Mouse (Mus musculus): ENCODE data around the gene Gm30191. TPM values are rescaled to one million over a fixed set of nuclear protein-coding genes. Genes with fewer than 3 reads are reported as not detected.

Gene Gm30191
- polyA plus RNA-seq, 1 experiment from 2014 or later = not detected

DNA sequence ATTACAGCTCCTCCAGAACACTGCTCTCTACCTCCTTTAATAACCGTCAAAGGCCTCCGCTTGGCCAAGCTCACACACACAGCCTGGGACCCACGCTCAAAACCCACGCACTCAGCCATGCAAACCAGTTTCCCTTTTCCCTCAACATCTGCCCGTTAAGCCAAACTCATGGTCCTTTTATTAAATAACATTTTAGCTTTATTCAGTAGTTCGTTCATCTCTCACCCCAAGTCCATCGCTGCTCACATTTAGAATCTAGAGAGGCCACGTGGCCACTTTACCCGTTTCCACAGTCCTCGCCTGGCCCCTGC lies 4.2 kb downstream of the Gm30191 start:
- Histone ChIP-seq H3K4me3 (ENCODE audit: low read depth, low read length) (peak overlapping the region; percentile 50), H3K9ac (ENCODE audit: low read depth, low read length) (peak overlapping the region; percentile 22; the same call in 1 of the 2 replicates), H3K36me3 (ENCODE audit: control insufficient read depth, insufficient read depth) (no peaks in the 10 kb centered on the region), H3K4me1 (replicated peaks; ENCODE audit: control insufficient read depth, insufficient read depth, low read length) (no peaks in the 10 kb centered on the region), H3K4me2 (replicated peaks; ENCODE audit: low read depth) (peak overlapping the region; percentile 85), H3K27me3 (replicated peaks; ENCODE audit: control insufficient read depth, insufficient read depth, low read length) (peaks cover 63% of the 10 kb centered on the region), H3K9me3 (ENCODE audit: control insufficient read depth) (no peaks in the 10 kb centered on the region), H3K27ac (ENCODE audit: low read depth, low read length) (no peak overlapping the region)
- no peak for ATAC-seq
- TF ChIP-seq CTCF (IDR thresholded peaks at IDR 0.05; ENCODE audit: low read depth) = no peak
- 25% methylated on average over 10 of the region's 10 CpGs for WGBS

DNA sequence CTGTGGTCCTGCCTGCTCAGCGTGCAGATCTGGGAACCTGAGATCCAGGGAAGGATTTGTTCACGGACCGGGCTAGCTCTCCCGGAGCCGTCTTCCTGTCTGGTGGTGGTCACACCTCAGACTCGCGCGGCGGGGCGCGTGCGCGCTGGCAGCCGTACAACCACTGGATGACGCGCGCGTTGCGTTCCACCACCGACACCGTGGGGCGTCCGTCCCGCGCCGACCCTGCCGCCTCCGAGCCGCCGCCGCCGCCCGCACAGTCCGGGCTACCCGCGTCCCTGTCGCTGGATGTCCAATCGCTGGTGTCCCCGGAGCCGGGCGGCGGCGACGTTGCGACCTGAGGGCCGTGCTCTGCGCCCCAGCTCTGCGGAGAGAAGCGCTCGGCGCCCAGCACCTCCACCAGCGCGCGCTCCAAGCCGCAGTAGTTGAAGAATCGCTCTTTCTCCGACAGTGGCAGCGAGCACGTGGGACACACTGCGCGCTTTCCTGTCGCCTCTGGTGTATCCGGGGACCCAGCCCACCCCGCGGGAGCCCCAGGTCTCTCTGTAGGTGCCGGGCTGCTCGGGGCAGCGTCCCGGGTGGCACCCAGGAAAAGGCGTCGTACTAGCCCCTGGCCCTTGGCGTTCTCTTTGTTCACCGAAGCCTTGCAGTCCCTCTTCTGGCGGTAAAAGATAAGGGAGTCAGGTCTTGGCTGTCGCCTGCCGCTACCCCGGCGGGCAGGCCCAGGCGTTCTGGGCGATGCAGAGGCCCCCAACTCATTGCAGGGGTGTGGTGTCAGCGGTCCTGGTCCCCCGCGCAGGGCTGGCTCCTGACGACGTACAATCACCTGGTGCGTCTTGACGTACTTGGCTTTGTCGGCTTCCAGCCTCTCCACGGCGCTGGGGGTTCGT lies 4.8 kb downstream of the Gm30191 start:
- ATAC-seq = no peak; the same call in 1 of the 2 replicates
- WGBS = under 1% methylated on average over 90 of the region's 91 CpGs
- Histone ChIP-seq H3K9ac (ENCODE audit: low read depth, low read length) (peak overlapping the region; percentile 22; the same call in 1 of the 2 replicates), H3K9me3 (ENCODE audit: control insufficient read depth) (no peaks in the 10 kb centered on the region), H3K27ac (ENCODE audit: low read depth, low read length) (no peak overlapping the region; the same call in 1 of the 2 replicates), H3K4me1 (replicated peaks; ENCODE audit: control insufficient read depth, insufficient read depth, low read length) (no peaks in the 10 kb centered on the region), H3K27me3 (replicated peaks; ENCODE audit: control insufficient read depth, insufficient read depth, low read length) (peaks cover 63% of the 10 kb centered on the region), H3K4me2 (replicated peaks; ENCODE audit: low read depth) (peak overlapping the region; percentile 85), H3K36me3 (ENCODE audit: control insufficient read depth, insufficient read depth) (no peaks in the 10 kb centered on the region), H3K4me3 (ENCODE audit: low read depth, low read length) (peak overlapping the region; percentile 50)
- TF ChIP-seq CTCF (IDR thresholded peaks at IDR 0.05; ENCODE audit: low read depth) = no peak

DNA sequence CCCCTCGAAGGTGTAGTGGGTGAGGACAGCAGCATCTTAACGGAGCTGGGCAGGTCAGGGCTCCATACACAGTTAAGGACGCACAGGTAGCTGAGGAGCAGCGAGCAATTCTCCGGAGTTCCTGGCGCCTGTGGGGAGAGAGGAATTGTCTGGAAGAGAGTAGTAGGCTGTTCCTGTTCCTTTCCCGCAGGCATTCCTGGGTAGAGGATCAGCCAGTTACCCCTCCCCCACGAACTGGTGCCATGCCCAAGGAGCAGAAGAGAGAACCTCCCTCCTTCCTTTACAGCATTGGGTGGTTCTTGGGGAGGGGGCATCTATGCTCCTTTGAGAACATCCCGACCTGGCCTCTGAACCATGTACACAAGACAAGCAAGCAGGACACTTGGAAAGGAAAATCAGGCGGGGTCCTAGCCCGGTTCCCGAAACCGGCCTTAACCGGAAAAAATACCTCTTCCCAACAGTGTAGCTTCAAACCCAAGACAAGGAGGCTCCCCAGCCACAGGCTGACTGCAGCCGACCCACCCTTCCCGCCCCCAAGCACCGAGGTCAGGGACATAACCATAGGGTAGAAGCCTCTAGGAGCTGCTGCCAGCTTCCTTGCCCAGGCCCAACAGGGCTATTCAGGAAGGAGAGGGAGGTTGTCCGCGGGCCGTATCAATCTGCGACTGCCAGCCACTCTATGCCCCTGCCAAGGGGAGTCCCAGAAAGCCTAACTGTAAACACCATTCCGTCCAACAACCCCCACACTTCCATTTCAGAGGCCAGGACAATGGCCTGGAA lies 5.6 kb downstream of the Gm30191 start:
- H3K4me1 ChIP-seq (replicated peaks; ENCODE audit: control insufficient read depth, insufficient read depth, low read length) = no peaks in the 10 kb centered on the region
- no peaks in the 10 kb centered on the region for H3K36me3 ChIP-seq (ENCODE audit: control insufficient read depth, insufficient read depth)
- H3K9ac ChIP-seq (ENCODE audit: low read depth, low read length) = no peak overlapping the region
- no peak for ATAC-seq
- TF ChIP-seq CTCF (IDR thresholded peaks at IDR 0.05; ENCODE audit: low read depth) = no peak
- H3K4me3 ChIP-seq (ENCODE audit: low read depth, low read length) = peak overlapping the region; percentile 50
- no peak overlapping the region for H3K27ac ChIP-seq (ENCODE audit: low read depth, low read length)
- peak overlapping the region; percentile 85 for H3K4me2 ChIP-seq (replicated peaks; ENCODE audit: low read depth)
- H3K27me3 ChIP-seq (replicated peaks; ENCODE audit: control insufficient read depth, insufficient read depth, low read length) = peaks cover 63% of the 10 kb centered on the region
- 18% methylated on average over 22 of the region's 22 CpGs for WGBS
- no peaks in the 10 kb centered on the region for H3K9me3 ChIP-seq (ENCODE audit: control insufficient read depth)

DNA sequence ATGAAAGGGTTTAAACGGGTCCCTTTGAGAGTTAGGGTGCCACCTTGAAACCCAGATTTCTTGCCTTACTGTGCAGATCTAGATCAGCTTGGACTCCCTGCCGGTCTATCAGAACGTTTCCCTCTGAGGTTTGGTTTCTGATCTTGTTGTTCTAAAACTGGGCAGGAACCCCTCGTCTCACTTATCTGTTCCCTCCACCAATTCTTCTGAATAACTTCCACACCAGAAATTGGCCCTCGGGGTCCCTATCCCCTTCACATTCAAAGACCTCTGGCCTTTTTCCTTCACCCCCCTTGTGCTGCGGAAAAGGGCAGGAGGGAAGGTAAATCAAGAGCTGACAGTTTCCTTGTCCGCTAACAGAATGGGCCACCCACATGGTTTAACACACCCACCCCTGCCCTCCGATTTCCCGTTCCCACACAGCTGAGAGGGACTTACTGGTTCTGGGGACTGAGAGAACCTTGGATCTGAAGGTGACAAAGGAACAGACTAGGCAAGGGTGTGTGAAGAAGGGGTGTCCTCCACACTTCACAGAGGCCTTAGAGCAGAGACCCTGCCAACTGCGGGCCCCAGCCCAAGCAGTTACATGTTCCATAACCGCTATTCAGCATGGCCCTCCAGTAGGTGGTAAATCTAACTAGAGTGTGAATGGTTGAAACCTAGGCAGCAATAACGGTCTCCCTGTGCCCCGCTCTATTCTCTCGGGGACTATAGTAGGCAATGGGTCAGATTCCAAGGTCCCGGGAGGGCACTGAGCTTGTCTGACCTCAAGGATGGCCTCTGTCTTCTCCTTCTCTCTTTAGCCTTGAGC lies 6.4 kb downstream of the Gm30191 start:
- 24% methylated on average over 15 of the region's 15 CpGs for WGBS
- no peak for ATAC-seq
- peak overlapping the region; percentile 85 for H3K4me2 ChIP-seq (replicated peaks; ENCODE audit: low read depth)
- H3K4me3 ChIP-seq (ENCODE audit: low read depth, low read length) = peak overlapping the region; percentile 50
- no peak for TF ChIP-seq CTCF (IDR thresholded peaks at IDR 0.05; ENCODE audit: low read depth)
- H3K36me3 ChIP-seq (ENCODE audit: control insufficient read depth, insufficient read depth) = no peaks in the 10 kb centered on the region
- H3K9ac ChIP-seq (ENCODE audit: low read depth, low read length) = no peak overlapping the region
- peaks cover 57% of the 10 kb centered on the region for H3K27me3 ChIP-seq (replicated peaks; ENCODE audit: control insufficient read depth, insufficient read depth, low read length)
- H3K4me1 ChIP-seq (replicated peaks; ENCODE audit: control insufficient read depth, insufficient read depth, low read length) = no peaks in the 10 kb centered on the region
- no peak overlapping the region for H3K27ac ChIP-seq (ENCODE audit: low read depth, low read length)
- no peaks in the 10 kb centered on the region for H3K9me3 ChIP-seq (ENCODE audit: control insufficient read depth)

DNA sequence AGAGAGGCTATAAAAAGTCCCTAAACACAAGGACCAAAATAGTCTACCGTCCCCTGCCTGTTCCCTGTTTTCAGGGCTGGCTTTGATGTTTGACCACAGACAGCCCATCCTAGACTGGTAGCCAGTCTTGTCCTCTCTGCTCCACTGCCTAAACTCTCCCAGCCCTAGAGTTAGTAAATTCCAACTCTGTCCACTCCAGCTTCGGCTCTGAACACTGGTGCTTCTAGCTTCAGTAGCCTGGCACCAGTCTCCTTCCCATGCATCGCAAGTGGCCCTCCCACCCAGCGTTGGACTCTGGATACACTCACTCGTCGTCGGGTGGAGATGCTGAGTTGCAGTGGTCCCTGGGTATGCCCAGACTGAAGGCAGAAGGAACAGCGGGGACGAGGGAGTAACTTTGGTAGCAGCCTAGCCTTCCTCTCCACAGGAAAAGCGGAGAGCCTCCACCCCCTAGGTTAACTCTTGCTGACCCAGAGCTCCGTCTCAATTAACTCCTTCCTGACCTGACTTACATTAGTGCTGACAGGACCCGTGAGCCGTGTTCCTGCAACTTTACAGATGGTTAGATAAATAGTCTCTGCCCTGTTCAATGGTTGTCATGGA lies 7.1 kb downstream of the Gm30191 start, which contains the start of gene Grrp1:
Gene Grrp1, minus strand, starts transcription at position 385 of the 603 bp plus-strand sequence.
- WGBS = 3% methylated on average over 13 of the region's 13 CpGs
- Histone ChIP-seq H3K9ac (ENCODE audit: low read depth, low read length) (no peak within 1 kb of the TSS), H3K9me3 (ENCODE audit: control insufficient read depth) (no peaks in the 10 kb centered on the region), H3K4me3 (ENCODE audit: low read depth, low read length) (peak within 1 kb of the TSS; percentile 50), H3K27ac (ENCODE audit: low read depth, low read length) (no peak within 1 kb of the TSS), H3K4me2 (replicated peaks; ENCODE audit: low read depth) (peak within 1 kb of the TSS; percentile 85), H3K27me3 (replicated peaks; ENCODE audit: control insufficient read depth, insufficient read depth, low read length) (peaks cover 52% of the 10 kb centered on the region), H3K4me1 (replicated peaks; ENCODE audit: control insufficient read depth, insufficient read depth, low read length) (no peaks in the 10 kb centered on the region), H3K36me3 (ENCODE audit: control insufficient read depth, insufficient read depth) (no peaks in the 10 kb centered on the region)
- no peak for ATAC-seq
- no peak for TF ChIP-seq CTCF (IDR thresholded peaks at IDR 0.05; ENCODE audit: low read depth)
